22 mouse cellular contexts compared by ENCODE assay signal in the genomic region with DNA sequence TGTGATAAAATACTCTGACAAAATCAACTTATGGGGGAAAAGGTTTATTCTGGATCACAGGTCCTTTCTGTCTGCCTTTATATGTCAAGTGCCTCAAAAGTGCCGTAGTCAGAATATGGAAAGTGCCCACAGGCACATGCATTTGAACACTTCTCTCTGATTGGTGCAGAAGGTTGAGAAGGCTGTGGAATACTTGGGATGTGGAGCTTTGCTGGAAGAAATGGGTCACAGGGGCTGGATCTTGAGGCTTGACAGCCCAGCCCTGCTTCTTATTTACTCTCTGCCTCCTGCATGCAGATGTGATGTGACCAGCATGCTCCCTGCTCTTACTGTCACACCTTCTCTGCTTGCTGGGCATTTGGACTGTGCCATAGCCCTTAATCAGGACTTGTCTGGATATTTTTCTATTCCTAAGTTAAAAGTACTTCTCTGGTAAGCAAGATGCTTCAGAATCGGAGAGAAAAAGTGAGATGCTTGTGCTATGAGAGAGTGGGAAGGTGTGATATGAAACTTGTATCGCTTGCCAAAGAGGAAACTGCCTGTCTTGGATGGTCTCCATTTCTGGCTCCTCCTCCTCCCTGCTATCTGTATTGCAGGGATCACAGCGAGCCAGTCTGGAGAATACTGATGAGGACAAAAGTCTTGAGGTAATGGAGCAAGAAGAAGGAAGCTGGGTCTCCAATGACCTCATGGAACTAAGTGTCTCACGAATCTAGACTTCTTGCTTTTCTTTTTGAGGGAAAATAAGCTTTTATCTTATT. TPM values are rescaled to one million over a fixed set of nuclear protein-coding genes. Genes with fewer than 3 reads are reported as not detected.
DNase-seq lines count a peak whose midpoint lies in the region; ATAC-seq and TF ChIP-seq lines count a peak whose summit lies in the region.
"Had no signal": no experiment of that assay in that cellular context is flagged by ENCODE, and none has a peak within 500 bp of the region (broad histone marks: within the 10 kb centered on the region; RNA-seq: fewer than 3 reads in every experiment).

No protein-coding gene starts in this region.

- ATAC-seq in lung, embryonic 16.5 days (ENCODE audit: low read depth) = peak; percentile 69; the same call in 1 of the 2 replicates
- ATAC-seq in common myeloid progenitor, adult 5-6 weeks (replicated peaks; ENCODE audit: low read depth, poor library complexity, severe bottlenecking) = peak; percentile 69
- peak; percentile 93 for ATAC-seq in megakaryocyte-erythroid progenitor cell, adult 5-6 weeks (replicated peaks; ENCODE audit: low FRiP score, low TSS enrichment, poor library complexity, severe bottlenecking)
- ATAC-seq: CD4-positive, CD25-positive, alpha-beta regulatory T cell, adult 4 months; forebrain, postnatal 0 days; midbrain, embryonic 15.5 days had no signal

- H3K9ac ChIP-seq in lung, embryonic 16.5 days (ENCODE audit: low read length) = no peak overlapping the region
- H3K9ac ChIP-seq: forebrain, postnatal 0 days; hindbrain, embryonic 15.5 days; limb, embryonic 12.5 days; liver, embryonic 14.5 days; midbrain, embryonic 15.5 days had no signal

- DNase-seq in kidney, adult 2 months = no peak
- no peak for DNase-seq in kidney, postnatal 4 days
- DNase-seq in lung, postnatal 4 days = no peak
- DNase-seq in gastrocnemius, adult 2 months = no peak
- DNase-seq: adrenal gland, postnatal 14 days; cerebellum, postnatal 10 days; forebrain, postnatal 0 days; heart, postnatal 14 days; kidney, adult 18-20 months; spleen, adult 18-20 months; thymus, postnatal 14 days had no signal

- H3K4me3 ChIP-seq in kidney, adult 2 months (ENCODE audit: insufficient read depth, low read depth, low read length) = no peak overlapping the region
- no peak overlapping the region for H3K4me3 ChIP-seq in lung, embryonic 16.5 days (ENCODE audit: low read length)
- no peak overlapping the region for H3K4me3 ChIP-seq in gastrocnemius, adult 2 months
- H3K4me3 ChIP-seq: embryonic facial prominence, embryonic 10.5 days; erythroblast, embryonic 14.5 days; hindbrain, embryonic 15.5 days; limb, embryonic 12.5 days; midbrain, embryonic 15.5 days had no signal

- no peak for TF ChIP-seq POLR2A in kidney, adult 2 months (IDR thresholded peaks at IDR 0.05; ENCODE audit: low read depth, low read length)

- no peak for TF ChIP-seq CTCF in kidney, adult 2 months (conservative IDR thresholded peaks at IDR 0.05; ENCODE audit: insufficient read depth, insufficient read length, low read depth, low read length)
- no peak for TF ChIP-seq CTCF in gastrocnemius, adult 2 months (IDR thresholded peaks at IDR 0.05)

- no peaks in the 10 kb centered on the region for H3K27me3 ChIP-seq in kidney, adult 2 months (replicated peaks; ENCODE audit: control insufficient read depth, insufficient read depth, low read length)
- H3K27me3 ChIP-seq in lung, embryonic 16.5 days (ENCODE audit: control insufficient read depth, insufficient read depth, low read depth, low read length) = no peaks in the 10 kb centered on the region
- H3K27me3 ChIP-seq: hindbrain, embryonic 15.5 days; limb, embryonic 12.5 days; midbrain, embryonic 15.5 days had no signal

- WGBS in kidney, adult 2 months = 49% methylated on average over 5 of the region's 5 CpGs
- WGBS in lung, embryonic 16.5 days = 43% methylated on average over 5 of the region's 5 CpGs

- H3K36me3 ChIP-seq in kidney, adult 2 months (ENCODE audit: control insufficient read depth, insufficient read depth, low read length) = no peaks in the 10 kb centered on the region
- H3K36me3 ChIP-seq in lung, embryonic 16.5 days (ENCODE audit: control insufficient read depth, insufficient read depth, low read length) = no peaks in the 10 kb centered on the region
- H3K36me3 ChIP-seq: embryonic facial prominence, embryonic 10.5 days; hindbrain, embryonic 15.5 days; limb, embryonic 12.5 days; midbrain, embryonic 15.5 days had no signal

- 0 out of 2 replicates have a peak overlapping the region, but pooled peaks have one; percentile 25 for H3K27ac ChIP-seq in kidney, adult 2 months (ENCODE audit: insufficient read depth, low read depth, low read length)
- peak overlapping the region; percentile 39 for H3K27ac ChIP-seq in lung, embryonic 16.5 days (ENCODE audit: low read length)
- H3K27ac ChIP-seq in gastrocnemius, adult 2 months = no peak overlapping the region
- H3K27ac ChIP-seq: embryonic facial prominence, embryonic 10.5 days; hindbrain, embryonic 15.5 days; limb, embryonic 12.5 days; liver, embryonic 14.5 days; macrophage; midbrain, embryonic 15.5 days had no signal

- intact Hi-C loops in gastrocnemius, adult 2 months (cut with DNase I) = no loop called here

- H3K4me2 ChIP-seq in lung, embryonic 16.5 days (ENCODE audit: low read depth, low read length) = no peak overlapping the region
- H3K4me2 ChIP-seq: hindbrain, embryonic 15.5 days; limb, embryonic 12.5 days; midbrain, embryonic 15.5 days had no signal

- peaks cover 3% of the 10 kb centered on the region; the same call in 1 of the 2 replicates for H3K4me1 ChIP-seq in kidney, adult 2 months (ENCODE audit: control insufficient read depth, insufficient read depth, low read length)
- peaks cover 6% of the 10 kb centered on the region for H3K4me1 ChIP-seq in lung, embryonic 16.5 days (replicated peaks; ENCODE audit: control insufficient read depth, insufficient read depth, low read length)
- H3K4me1 ChIP-seq: embryonic facial prominence, embryonic 10.5 days; hindbrain, embryonic 15.5 days; limb, embryonic 12.5 days; midbrain, embryonic 15.5 days had no signal

- no peaks in the 10 kb centered on the region for H3K9me3 ChIP-seq in lung, embryonic 16.5 days (ENCODE audit: control insufficient read depth, low read length)
- H3K9me3 ChIP-seq: embryonic facial prominence, embryonic 10.5 days; hindbrain, embryonic 15.5 days; limb, embryonic 12.5 days; midbrain, embryonic 15.5 days had no signal

RNA-seq across cellular contexts. Expression of gene Usp38, which starts 54.5 kb away (rescaled TPM):
- 6.4 and 7.4 TPM in 2 replicates for polyA plus RNA-seq in kidney, adult 2 months (2012; rRNA removed)
- 16.4 and 18.1 TPM in 2 replicates for polyA plus RNA-seq in lung, embryonic 16.5 days (2015; fragmentation: Nextera tagmentation; extraction: Ambion mirVana)
- 34.3 and 41.6 TPM in 2 replicates for total RNA-seq in common myeloid progenitor, adult 5-6 weeks (2017)
- total RNA-seq in megakaryocyte-erythroid progenitor cell, adult 5-6 weeks (2014; fragmentation: Nextera tagmentation) = 23.1 and 31.0 TPM in 2 replicates
- total RNA-seq in megakaryocyte-erythroid progenitor cell, adult 5-6 weeks (2017) = 34.8 and 37.5 TPM in 2 replicates
- total RNA-seq in gastrocnemius, adult 2 months (2021) = 10 to 100 TPM; 22.1 to 23.2 TPM
